Mouse (Mus musculus) cerebellum, adult 2 months (tissue): Measurements from ENCODE around the gene Snrnp35.

Experiments
- CTCF ChIP-seq: fragments of 200-500 bp; IDR thresholded peaks from 2 replicates; pipeline ENCODE4 v1.5.1; 2011; ENCODE audit warnings: low read depth, mild to moderate bottlenecking, control low read depth, low read length, moderate library complexity, borderline replicate concordance; ENCODE audit not compliant: insufficient read depth
- POLR2A ChIP-seq: fragments of 200-500 bp; IDR thresholded peaks from 2 replicates; pipeline ENCODE4 v1.6.1; 2011; ENCODE audit warnings: low read length, control low read depth, borderline replicate concordance; ENCODE audit not compliant: insufficient read depth

GRCm38 (mm10) chr5:124524943-124525342 is 42.0 kb downstream of the Snrnp35 start:
- TF ChIP-seq CTCF, result no peak
- no peak for TF ChIP-seq POLR2A
